Mouse (Mus musculus): ENCODE data around the gene Dlx5.

Gene Dlx5

DNA sequence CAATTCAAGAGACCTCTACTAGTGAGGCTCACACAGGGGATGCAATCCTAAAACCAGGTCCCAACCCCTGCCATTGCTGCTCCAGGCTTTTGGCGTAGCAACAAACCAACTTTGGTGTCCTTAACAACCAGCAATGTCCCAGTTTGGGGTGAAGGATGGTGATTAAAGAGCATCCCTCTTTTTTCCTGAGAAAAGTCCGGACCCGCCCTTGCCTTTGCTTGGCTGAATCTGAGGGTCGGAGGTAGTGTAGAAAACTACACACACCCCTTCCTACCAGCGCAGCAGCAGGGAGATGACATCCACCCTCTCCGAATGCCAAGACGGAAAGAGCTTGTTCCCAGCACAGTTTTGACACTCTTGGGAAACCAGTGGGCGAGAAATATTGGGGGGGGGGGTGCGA, 6.2 kb downstream of the Dlx5 start:
- DNase-seq: no peak

DNA sequence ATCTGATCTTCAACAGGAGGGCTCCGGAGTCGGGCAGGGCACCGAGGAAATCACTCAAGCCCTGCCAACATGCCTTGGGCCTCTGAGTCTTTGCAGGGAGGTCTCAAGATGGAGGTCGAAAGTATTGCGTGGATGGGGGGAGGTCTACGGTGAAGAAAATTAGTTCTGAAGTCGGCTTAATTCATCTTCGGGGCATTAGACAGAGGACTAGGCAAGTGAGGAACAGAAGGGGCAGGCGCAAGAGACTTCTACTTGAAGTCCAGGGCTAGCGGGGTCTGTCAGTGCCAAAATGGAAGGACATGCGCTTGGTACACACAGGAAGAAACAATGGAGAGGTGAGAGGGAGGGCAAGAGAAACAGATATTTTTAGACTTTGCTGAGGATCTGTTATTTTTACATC, 6.7 kb downstream of the Dlx5 start:
- no peak for DNase-seq

- DNase-seq: no peak
Measured at GRCm38 (mm10) chr6:6874073-6874771, 7.7 kb downstream of the Dlx5 start.

GRCm38 (mm10) chr6:6873476-6874072, 8.3 kb downstream of the Dlx5 start:
- no peak for DNase-seq

GRCm38 (mm10) chr6:6872873-6873272, 9.0 kb downstream of the Dlx5 start:
- DNase-seq: no peak

DNA sequence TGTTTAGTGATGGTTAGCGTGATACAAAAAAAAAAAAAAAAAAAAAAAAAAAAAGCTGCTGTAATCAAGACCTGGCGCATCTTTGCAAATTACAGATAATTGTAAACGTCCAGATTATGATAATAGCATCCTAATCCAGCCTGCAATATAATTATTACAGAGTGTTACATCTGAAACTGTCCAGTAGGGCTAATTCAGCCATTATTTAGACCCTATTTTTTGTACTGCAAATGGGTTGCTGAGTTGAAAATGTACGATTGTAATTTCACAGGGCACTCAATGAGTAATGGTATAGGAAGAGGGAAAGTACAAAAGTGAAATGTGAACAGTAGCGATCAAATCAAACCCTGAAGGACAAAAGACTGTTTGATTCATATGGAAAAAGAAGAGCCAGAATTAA, 10.2 kb downstream of the Dlx5 start:
- no peak for DNase-seq

GRCm38 (mm10) chr6:6870876-6871420, 10.9 kb downstream of the Dlx5 start:
- DNase-seq: no peak

DNA sequence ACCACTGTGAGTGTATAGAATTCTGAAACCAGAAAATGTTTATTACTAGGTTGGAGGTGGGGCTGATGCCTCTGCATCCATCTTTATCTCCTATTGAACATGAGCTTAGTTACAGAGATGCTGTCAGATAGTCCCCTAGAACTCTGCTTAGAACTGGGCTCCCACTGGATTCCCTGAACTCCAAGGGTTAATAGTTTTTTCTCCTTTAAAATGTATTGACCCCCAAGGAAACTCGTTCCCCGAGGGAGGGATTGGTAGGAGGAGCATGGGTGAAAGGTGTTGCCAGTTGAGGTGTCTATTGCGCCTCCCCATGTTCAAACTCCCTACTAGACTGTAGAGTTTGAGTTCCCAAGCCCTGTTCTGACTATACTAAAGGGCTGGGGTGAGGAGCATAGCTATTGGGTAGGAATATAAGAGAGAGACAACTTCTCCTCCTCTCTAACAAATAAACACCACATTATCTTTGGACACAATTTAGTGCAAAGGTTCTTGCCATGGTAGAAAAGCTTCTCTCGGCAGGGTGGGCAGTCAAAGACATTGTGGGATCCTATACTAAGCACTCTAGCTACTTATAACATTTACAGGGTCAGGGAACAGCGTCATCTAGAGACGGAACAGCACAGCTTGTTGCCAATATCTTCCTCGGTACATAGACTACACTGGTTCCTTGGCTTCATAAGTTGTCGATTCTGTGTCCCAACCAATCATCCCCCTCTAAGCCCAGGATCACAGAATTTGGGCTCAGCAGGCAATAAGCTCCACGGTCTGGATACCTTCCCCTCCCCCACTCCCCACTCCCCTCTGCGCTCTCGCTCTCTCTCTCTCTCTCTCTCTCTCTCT, 11.7 kb downstream of the Dlx5 start:
- no peak for DNase-seq

DNA sequence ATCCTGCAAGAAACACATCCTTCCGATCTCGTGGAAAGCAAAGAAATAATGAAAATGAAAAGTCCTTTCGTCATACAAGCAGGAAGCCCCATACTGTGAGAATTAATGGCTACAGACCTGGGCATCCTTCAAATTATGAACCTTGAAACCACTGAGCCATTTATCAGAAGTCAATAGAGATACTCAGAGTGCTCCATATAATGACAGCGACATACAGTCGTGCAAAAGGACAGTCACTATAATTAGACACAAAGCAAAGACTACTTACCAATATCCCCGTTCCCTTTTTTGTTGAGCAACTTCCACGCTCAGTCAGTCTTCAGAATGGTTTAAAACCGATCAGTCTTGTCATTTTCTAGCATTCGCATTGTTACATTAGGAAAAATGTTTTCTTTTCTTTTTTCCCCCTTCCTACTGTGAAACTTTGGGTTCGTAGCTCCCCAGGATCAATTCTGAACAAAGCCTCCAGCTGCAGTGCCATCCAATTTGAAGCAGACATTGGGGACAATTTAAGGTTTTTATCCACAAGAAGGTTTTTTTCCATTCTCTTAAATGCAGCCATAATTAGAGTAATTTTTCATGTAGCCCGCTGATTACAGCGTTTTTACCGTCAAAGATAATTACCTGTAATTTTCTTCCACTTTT, 12.7 kb downstream of the Dlx5 start:
- no peak for DNase-seq

GRCm38 (mm10) chr6:6867031-6867430, 14.9 kb downstream of the Dlx5 start:
- no peak for DNase-seq

DNA sequence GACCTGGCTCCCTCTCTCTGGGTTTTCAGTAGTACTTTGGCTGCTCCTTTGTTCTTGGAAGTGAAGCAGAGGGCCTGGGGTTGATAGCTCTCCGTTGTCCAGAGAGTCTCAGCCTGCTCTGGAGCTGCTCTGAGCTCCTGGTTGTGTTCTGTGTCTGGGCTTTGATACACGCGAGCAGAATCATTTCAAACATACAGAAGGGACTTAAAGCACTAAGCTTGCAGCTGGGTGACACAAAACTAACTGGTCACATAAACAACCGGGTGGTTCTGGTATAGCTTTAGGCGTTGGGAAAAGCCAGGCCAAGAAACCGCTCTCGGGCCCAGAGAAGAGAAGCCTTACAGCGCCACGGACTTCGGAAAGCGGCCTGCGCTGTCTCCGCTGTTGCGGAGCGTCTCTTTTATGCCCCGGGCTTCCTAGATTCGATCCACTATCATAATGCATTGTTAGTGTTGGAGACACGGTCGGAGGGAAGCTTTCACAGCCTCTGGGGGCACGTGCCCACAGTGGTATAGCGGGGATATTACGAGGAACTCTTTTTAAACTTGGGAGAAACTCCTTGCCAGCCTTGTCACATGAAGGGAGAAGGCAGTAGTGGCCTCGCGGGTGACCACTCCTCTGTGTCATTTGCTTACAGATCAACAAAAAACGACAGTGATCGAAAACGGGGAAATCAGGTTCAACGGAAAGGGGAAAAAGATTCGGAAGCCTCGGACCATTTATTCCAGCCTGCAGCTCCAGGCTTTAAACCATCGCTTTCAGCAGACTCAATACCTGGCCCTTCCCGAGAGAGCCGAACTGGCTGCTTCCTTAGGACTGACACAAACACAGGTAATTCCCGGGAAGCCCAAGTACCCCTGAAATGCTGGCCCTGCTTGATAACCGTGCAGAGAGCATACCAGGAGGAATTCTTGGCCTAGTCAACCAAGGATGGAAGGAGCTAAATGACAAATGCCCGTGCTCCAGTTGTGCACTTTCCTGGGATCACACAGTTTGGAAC, 17.1 kb downstream of the Dlx5 start:
- no peak for DNase-seq

DNA sequence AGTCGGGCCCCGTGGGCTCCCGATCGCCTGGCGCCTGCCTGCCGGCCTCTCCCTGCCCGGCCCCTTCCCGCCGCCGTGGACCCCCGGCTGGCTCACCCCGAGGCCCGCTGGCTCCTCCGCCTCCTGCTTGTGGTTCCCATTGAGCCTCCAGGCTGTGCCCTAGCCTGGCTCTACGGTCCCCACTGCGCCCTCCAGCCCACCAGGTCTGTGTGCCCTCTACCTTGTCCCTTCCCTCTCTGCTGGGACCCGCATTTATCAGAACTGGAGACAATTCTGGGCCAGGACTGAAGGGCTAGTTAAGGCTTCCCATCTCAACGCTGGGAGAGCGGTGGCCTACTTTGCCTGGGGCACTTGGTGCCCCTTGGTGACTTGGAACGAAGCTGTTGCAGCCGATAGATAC, 17.9 kb downstream of the Dlx5 start:
- no peak for DNase-seq

GRCm38 (mm10) chr6:6863160-6863870, 18.6 kb downstream of the Dlx5 start, which contains the start of gene Dlx6:
Gene Dlx6 (plus strand): TSS chr6:6863334.
- DNase-seq: no peak

DNA sequence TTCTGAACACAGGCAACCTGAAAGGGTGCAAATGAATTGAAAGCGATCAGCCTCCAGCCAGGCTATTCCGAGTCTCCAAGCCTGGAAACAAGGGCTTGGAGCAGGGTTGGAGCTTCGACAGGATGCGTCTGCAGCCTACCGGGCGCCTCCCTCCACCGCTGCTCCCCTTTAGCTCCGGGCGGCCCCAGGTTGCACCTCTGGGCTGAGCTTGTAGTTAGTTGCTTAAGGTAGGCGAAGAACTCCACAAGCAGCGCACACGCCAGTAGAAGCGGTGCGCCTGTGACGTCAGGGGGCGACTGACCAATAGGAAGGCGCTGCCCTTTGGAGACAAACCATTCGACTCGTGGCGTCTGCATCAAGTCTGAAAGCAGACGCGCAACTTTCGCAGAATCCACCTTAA, 19.3 kb downstream of the Dlx5 start:
- DNase-seq: no peak

DNA sequence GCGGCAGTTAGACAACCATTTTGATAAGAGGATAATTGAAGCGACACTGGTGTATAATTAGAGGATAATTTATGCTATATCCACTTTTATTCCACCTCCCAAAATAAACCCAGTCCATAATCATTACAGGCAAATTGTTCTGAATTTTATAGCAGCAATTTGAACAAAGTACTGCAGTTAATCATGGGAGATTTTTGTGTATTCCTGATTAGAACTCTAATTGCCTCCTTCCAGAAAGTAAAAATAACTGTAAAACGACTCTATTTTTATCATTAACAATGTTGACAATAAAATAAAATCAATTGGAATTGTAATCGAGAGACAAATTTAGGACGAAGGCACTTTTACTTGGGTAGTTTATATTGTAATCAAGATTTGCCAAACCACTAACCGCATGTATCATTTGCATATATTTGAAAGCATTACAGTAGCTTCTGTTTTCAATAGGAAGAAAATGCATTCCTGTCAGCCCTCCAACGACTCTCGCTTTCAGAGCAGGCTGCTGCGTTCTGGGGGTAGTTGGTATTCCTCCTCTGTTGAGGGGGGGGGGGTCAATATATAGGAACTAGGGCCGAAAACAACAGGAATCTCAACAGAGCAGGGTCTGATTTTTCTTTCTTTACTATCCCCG, 20.0 kb downstream of the Dlx5 start:
- no peak for DNase-seq

- DNase-seq: no peak
Measured at GRCm38 (mm10) chr6:6861086-6861797, 20.6 kb downstream of the Dlx5 start.

DNA sequence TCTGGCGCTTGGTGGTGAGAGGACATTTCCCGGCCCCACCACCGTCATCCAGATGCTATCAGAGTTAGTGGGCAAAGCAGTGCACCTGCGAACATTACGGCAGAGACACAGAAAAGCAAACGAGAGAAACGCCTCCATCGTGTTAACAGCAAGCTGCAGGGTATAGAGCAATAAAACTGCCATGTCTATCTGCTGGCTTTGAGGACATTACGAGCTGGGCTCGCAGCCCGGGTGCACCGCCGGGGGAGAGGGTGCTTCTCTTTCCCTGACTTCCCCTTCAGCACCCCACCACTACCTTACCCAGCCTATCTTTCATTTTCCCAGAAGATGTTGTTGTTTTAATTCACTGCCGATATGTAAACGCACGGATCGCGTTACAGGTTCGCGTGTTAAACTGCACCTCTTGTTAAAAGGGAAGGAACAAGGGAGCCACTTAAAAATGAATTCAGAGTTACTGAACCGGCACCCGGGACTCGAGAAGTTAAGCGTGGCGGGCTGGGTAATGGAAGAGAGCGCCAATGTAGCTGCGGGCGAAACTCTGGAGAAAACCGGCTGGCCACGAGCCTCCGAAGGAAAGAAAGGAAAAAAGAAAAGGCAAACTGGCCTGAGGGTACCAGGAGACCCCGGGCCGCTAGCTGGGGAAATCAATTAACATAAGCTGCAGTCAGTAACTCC, 21.3 kb downstream of the Dlx5 start:
- DNase-seq: no peak

DNA sequence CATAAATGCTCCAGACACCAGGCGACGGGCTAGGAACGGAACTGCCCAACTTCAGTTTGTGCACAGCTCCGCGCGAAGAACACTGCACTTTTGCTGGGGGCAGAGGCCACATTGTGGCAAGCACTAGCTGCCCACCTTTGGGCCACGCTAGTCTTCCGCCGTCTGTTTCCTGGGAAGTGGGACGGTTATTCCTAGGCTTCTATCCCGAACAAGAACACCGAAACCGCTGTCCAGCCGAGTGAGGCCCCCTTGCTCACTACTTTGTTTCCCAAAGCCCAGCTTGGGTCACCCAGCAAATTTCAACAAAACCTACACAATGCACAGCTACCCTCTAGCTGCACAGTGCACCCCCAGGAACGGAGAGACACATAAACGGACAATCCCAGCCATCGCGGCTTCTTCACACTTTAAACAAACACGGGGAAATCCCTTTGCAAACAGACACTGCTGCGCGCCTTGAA, 21.9 kb downstream of the Dlx5 start:
- no peak for DNase-seq
